Comparison of ENCODE assay signal across 11 mouse cellular contexts in genomic region chr17:48917411-48917810, GRCm38 (mm10). TPM values are rescaled to one million over a fixed set of nuclear protein-coding genes. Genes with fewer than 3 reads are reported as not detected.
A peak's percentile ranks its signal among the peaks of the same experiment; 100 is the strongest.
DNase-seq lines count a peak whose midpoint lies in the region; ATAC-seq lines count a peak whose summit lies in the region.
"Had no signal": no experiment of that assay in that cellular context is flagged by ENCODE, and none has a peak within 500 bp of the region (broad histone marks: within the 10 kb centered on the region; RNA-seq: fewer than 3 reads in every experiment).

No protein-coding gene starts in this region.

- H3K27me3 ChIP-seq in forebrain, embryonic 14.5 days (replicated peaks; ENCODE audit: control insufficient read depth, insufficient read depth, low read length) = no peaks in the 10 kb centered on the region
- H3K27me3 ChIP-seq in forebrain, embryonic 16.5 days (replicated peaks; ENCODE audit: control insufficient read depth, insufficient read depth, low read length) = no peaks in the 10 kb centered on the region
- H3K27me3 ChIP-seq: embryonic facial prominence, embryonic 13.5 days had no signal

- no peaks in the 10 kb centered on the region for H3K36me3 ChIP-seq in forebrain, embryonic 14.5 days (ENCODE audit: control insufficient read depth, insufficient read depth, low read length)
- H3K36me3 ChIP-seq in forebrain, embryonic 16.5 days (ENCODE audit: control insufficient read depth, insufficient read depth) = no peaks in the 10 kb centered on the region
- H3K36me3 ChIP-seq: embryonic facial prominence, embryonic 13.5 days had no signal

- H3K4me1 ChIP-seq in forebrain, embryonic 14.5 days (ENCODE audit: control insufficient read depth, insufficient read depth, low read length) = no peaks in the 10 kb centered on the region
- no peaks in the 10 kb centered on the region for H3K4me1 ChIP-seq in forebrain, embryonic 16.5 days (replicated peaks; ENCODE audit: control insufficient read depth, insufficient read depth, low read length)
- H3K4me1 ChIP-seq: embryonic facial prominence, embryonic 13.5 days had no signal

- no peak for ATAC-seq in forebrain, embryonic 14.5 days
- ATAC-seq in forebrain, embryonic 16.5 days = no peak

- peak; percentile 3 for DNase-seq in forebrain, embryonic 14.5 days (ENCODE audit: low spot score)
- peak; percentile 66 for DNase-seq in kidney, postnatal 10 days
- no peak for DNase-seq in kidney, adult 11 months
- peak; percentile 22 to 23 for DNase-seq in adrenal gland, postnatal 36 days
- peak; percentile 79 to 80 for DNase-seq in kidney, postnatal 4 days
- DNase-seq in T-cell, adult 2 months (ENCODE audit: low spot score) = no peak
- DNase-seq in layer of hippocampus, postnatal 14 days (ENCODE audit: low spot score in 2 of 2) = no peak
- DNase-seq: lung, postnatal 10 days; right cerebral cortex, postnatal 14 days had no signal

- H3K4me2 ChIP-seq in forebrain, embryonic 14.5 days (ENCODE audit: low read length) = no peak overlapping the region
- no peak overlapping the region for H3K4me2 ChIP-seq in forebrain, embryonic 16.5 days (ENCODE audit: low read length)
- H3K4me2 ChIP-seq: embryonic facial prominence, embryonic 13.5 days had no signal

- no peak overlapping the region for H3K4me3 ChIP-seq in forebrain, embryonic 14.5 days (ENCODE audit: low read depth, low read length)
- no peak overlapping the region for H3K4me3 ChIP-seq in forebrain, embryonic 16.5 days (replicated peaks; ENCODE audit: low read length)
- H3K4me3 ChIP-seq: embryonic facial prominence, embryonic 13.5 days had no signal

- H3K9ac ChIP-seq in forebrain, embryonic 14.5 days (ENCODE audit: low read length) = no peak overlapping the region
- no peak overlapping the region for H3K9ac ChIP-seq in forebrain, embryonic 16.5 days (replicated peaks; ENCODE audit: low read depth, low read length)
- H3K9ac ChIP-seq: embryonic facial prominence, embryonic 13.5 days had no signal

- WGBS in forebrain, embryonic 14.5 days = 20% methylated on average over 11 of the region's 11 CpGs
- WGBS in forebrain, embryonic 16.5 days = 20% methylated on average over 11 of the region's 11 CpGs

- H3K27ac ChIP-seq in forebrain, embryonic 14.5 days (ENCODE audit: low read depth, low read length) = no peak overlapping the region
- no peak overlapping the region for H3K27ac ChIP-seq in forebrain, embryonic 16.5 days (ENCODE audit: low read length)
- H3K27ac ChIP-seq: embryonic facial prominence, embryonic 13.5 days had no signal

- no peaks in the 10 kb centered on the region for H3K9me3 ChIP-seq in forebrain, embryonic 14.5 days (replicated peaks; ENCODE audit: control insufficient read depth, low read length)
- no peaks in the 10 kb centered on the region for H3K9me3 ChIP-seq in forebrain, embryonic 16.5 days (ENCODE audit: control insufficient read depth, low read length)
- H3K9me3 ChIP-seq: embryonic facial prominence, embryonic 13.5 days had no signal

RNA-seq across cellular contexts. Expression of gene Lrfn2, which starts 14.8 kb away (rescaled TPM):
- polyA plus RNA-seq in forebrain, embryonic 14.5 days (2014; fragmentation: Nextera tagmentation; extraction: Ambion mirVana) = 3.5 and 5.2 TPM in 2 replicates
- 9.5 and 10.4 TPM in 2 replicates for polyA plus RNA-seq in forebrain, embryonic 16.5 days (2015; fragmentation: Nextera tagmentation; extraction: Ambion mirVana)
- under 1 TPM; 0.23 to 0.33 TPM for total RNA-seq in adrenal gland, postnatal 36 days (2021)
- total RNA-seq in layer of hippocampus, postnatal 14 days (2021) = 10 to 100 TPM; 41.1 to 41.4 TPM

Comparison
In these comparisons a context has a peak if more than half of its experiments do, and no peak if none do; other contexts are left out.
1. DNase-seq: peak in forebrain, embryonic 14.5 days (single experiment), kidney, postnatal 10 days (single experiment), adrenal gland, postnatal 36 days (2 of 2) and kidney, postnatal 4 days (2 of 2); none in kidney, adult 11 months (single experiment), T-cell, adult 2 months (single experiment) and layer of hippocampus, postnatal 14 days (0 of 2).
2. RNA of gene Lrfn2, which starts 14.8 kb away (total RNA-seq): 41.1 to 41.4 TPM in layer of hippocampus, postnatal 14 days; 0.23 to 0.33 TPM in adrenal gland, postnatal 36 days; every median in the first group is over 10 times any median in the second.